Mouse (Mus musculus) C2C12 (cell line): ENCODE results near the gene Kbtbd4.

Experiments used
- CEBPB ChIP-seq: IDR thresholded peaks from one replicate; pipeline ENCODE4 v1.6.1; 2011; ENCODE audit warnings: low read depth, mild to moderate bottlenecking, control low read depth, moderate library complexity
- CTCF ChIP-seq: IDR thresholded peaks from one replicate; pipeline ENCODE4 v1.5.1; 2011; ENCODE audit not compliant: control insufficient read depth, insufficient read depth, insufficient read length
- USF1 ChIP-seq: IDR thresholded peaks from one replicate; pipeline ENCODE4 v1.6.1; 2011; ENCODE audit warnings: low read depth, mild to moderate bottlenecking, control low read depth, moderate library complexity

GRCm38 (mm10) chr2:90875239-90875638 lies 29.3 kb upstream of the Kbtbd4 start:
- TF ChIP-seq CEBPB: no peak
- no peak for TF ChIP-seq CTCF
- no peak for TF ChIP-seq USF1
